Mouse (Mus musculus): ENCODE results near the gene Elmo1.

Elmo1 gene

DNA sequence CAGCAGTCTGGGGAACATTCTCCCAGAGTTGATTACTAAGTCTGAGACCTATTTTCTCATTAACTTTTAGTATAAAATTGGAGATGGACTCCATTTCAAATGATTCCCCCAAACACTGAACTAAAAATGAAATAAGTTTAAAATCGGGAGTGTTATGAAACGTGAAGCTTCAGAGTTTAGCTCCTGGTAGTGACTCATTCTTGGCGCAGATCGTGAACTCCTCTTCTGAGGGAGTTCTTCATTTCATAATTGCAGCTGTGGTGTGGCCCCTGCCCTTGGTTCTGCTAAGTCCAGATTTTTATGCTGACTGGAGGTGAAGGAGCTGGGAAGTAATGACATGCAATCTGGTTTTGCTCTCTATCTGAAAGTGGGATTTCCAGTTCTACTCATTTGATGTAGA is 307.9 kb downstream of the Elmo1 start:
- DNase-seq = no peak

GRCm38 (mm10) chr13:20404530-20404929 is 314.1 kb downstream of the Elmo1 start:
- DNase-seq = no peak

DNA sequence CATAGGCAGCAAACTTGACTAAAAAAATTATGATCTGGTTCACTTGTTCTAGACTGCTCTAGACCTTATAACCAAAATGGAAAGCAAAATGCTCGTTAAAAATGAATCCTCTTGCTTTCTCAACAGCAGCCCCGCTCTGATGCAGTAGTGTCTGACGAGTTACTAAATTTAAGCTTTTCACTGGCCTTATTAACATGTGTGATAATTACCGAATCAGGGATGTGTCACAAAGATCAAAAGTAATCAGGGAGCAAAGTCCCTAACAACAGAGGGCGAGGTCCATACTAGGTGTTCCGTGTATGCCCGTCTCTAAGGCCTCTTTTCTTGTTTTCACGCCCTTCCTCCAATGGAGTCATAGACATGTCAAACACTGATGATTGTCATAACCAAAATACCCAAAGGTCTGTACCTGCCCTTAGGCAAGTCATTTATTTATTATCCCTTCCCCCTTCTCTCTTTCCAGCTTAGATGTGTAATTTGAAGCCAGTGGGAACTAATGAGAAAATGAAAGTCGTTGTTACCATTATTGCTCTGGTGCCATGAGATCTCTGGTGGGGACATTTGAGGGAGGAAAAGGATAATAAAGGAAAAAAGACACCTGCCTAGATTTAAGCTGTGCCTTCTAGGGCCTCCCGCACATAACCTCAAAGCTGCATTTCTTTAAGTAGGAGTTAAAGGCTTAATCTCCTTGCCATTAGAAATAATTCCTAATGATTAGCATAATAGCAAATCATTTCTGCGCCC is 316.2 kb downstream of the Elmo1 start:
- no peak for DNase-seq

- DNase-seq = no peak
Measured at GRCm38 (mm10) chr13:20410306-20411101, 320.1 kb downstream of the Elmo1 start.

DNA sequence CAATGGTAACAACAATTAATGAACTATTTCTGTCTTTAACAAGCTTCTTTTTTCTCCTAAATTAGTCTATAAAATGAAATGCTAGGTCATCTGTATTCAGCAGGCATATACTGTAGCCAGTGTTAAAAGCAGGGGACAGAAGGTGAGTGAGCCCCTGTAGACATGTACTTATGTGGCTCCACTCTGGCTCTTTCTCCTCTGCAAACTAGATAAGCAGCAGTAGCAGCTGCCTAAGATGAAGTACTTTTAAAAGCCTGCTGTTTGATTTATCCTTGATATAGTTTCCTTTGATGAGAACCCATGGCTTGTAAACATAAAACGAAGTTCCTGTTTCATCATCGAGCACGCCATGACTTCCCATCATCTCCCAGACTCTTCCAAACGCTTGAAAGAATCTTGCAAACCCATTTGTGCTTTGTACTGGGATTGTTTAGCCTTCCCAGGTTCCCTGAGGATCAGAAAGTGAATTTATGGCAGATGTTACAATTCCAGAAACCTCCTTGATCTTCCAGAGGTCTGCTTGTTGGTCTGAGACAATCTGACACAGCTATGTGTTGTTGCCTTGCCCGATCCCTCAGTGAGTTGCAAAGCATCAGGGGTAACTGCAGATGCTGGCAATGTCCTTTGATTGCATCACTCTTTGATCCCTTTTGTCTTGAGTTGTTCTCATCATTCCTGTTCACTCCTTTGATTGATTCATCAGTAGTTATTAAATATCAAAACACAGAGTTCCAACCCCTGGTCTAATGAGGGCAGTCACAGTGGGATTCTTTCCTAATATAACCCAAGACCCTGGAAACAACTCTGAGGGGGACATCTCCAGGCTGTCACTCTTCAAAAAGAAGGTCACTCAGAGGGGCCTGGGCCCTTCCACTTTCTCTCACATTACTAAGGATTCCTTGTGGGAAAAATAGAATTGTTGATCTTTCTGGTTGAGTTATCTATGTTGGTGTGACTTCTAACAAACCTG is 326.6 kb downstream of the Elmo1 start:
- DNase-seq = no peak

- DNase-seq = no peak
Measured at GRCm38 (mm10) chr13:20430998-20431397, 340.6 kb downstream of the Elmo1 start.

DNA sequence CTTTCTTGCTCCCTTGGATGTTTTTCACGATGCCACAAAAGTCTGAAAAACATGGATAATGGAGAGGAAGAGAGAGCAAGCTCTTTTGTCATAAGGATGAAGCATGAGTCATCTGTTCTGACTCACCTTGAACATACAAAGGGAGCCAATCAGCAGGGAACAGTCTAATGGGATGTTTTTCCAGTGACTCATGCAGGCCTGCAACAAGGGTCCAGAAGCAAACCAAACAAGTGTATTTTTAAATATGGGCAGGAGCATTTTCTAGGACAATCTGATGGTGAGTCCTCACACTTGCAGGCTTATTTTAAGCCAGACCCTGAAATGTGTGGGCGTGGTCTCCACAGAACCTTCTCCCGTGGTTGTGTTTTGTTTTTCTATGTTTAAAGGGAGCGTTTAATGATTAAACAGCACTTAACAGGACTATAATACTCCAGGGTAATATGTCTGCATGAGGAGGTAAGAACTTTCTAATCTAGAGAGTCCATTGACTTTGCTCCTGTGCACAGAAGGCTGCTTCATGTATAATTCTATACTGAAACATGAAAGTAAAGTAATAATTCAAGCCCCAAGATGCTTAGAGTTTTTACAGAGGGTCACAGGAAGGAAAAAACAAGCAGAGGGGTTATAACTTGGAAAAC is 342.9 kb downstream of the Elmo1 start:
- peak; percentile 5 for DNase-seq

DNA sequence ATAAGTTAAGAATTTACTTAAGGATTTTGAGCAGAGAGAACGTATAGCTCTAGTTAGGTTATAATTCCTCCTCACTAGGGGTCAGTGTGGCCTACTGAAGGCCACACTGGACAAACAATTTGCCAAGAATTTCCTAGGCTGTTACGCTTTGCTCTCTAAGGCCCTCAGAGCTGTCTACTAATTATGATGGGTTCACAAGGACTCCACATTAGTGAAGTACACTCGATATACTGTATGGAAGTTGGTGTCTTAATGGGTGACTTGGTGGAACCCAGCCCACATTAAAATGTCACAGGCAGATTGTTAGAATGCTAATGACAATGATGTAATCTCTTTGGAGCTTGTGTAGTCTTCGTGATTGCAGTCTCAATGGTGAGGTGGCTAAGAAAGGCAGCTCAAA is 343.7 kb downstream of the Elmo1 start:
- no peak for DNase-seq

DNA sequence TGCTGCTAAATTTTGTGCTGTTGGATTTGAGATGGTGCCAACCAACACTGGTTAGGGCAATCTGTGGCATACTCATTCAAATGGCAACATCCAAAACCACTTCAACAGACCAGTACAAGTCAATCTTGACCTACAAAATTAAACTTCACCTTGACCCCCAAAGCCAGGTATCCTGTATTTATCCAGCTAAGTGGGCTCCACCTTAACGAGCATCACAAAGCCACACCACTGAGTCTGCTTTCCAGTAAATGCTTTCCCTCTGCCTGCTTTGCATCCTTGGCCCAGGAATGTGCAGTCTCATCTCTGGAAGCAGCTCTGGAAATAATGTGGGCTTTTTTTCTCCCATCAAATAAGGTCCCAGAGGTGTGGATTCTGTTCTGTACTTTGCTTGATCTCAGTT is 349.1 kb downstream of the Elmo1 start:
- DNase-seq = no peak

GRCm38 (mm10) chr13:20450831-20451353 is 360.5 kb downstream of the Elmo1 start:
- no peak for DNase-seq

GRCm38 (mm10) chr13:20454357-20454756 is 364.0 kb downstream of the Elmo1 start:
- no peak for DNase-seq

DNA sequence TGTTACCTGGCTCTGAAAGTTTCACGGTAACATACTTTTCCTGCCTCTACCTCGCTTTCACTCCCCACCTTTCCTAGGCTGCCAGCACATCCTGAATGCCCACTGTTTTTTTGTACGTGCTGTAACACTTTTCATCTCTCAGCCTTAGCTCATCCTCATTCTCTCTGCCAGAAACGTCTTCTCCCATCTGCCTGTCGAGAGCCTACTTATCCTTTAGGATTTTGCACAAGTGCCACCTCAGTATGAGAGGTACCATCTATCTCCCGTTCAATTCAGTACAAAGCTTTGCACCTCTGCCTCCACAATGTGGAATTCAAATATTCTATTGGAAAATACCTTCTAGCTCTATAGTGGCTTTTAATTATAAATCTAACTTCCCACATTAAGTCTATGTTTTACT is 369.7 kb downstream of the Elmo1 start:
- DNase-seq = no peak

DNA sequence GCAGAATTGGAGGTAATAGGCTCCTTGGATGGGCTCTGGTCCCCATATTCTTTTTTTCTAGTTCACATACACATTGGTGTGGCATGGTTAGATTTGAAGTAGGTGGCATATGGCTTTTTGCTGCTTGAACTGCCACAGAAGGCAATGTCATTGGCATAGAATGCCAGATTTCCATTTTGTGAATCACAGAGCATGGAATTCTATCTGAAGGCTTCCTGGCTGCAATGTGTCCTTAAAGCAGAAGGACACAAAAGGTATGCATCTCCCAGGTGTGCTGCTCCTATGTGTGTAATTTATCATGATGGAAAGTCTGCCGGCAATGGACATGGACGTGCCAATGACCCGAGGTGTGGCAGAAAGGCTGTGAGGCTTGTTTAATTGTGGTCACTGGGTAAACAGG is 371.2 kb downstream of the Elmo1 start:
- DNase-seq = no peak

GRCm38 (mm10) chr13:20464161-20464560 is 373.8 kb downstream of the Elmo1 start:
- DNase-seq = no peak

DNA sequence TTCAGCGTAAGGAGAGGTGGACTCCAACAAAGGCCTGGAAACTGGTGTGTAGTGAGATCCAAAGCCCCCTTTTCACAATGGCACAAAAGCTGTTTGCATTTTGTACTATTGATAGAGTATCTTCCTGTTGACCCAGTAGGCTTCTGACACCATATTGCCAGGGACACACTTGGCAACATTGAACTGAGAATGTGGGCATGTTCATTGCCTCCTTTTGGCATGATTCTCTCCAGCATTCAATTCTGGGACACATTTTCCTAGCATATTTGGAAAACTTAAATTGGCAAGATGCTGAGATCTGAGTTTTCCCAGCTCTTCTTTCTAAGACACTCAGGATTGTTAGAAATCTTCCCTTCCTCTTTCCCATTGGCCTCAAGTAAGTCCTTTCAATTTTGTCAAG is 377.0 kb downstream of the Elmo1 start:
- no peak for DNase-seq

- DNase-seq = peak; percentile 54
Measured at GRCm38 (mm10) chr13:20471732-20472131, 381.3 kb downstream of the Elmo1 start.

- no peak for DNase-seq
Measured at GRCm38 (mm10) chr13:20472301-20472831, 382.0 kb downstream of the Elmo1 start.

- no peak for DNase-seq
Measured at GRCm38 (mm10) chr13:20472891-20473539, 382.6 kb downstream of the Elmo1 start.

- no peak for DNase-seq
Measured at GRCm38 (mm10) chr13:20473641-20474078, 383.3 kb downstream of the Elmo1 start.

- no peak for DNase-seq
Measured at GRCm38 (mm10) chr13:20474600-20474999, 384.2 kb downstream of the Elmo1 start.

DNA sequence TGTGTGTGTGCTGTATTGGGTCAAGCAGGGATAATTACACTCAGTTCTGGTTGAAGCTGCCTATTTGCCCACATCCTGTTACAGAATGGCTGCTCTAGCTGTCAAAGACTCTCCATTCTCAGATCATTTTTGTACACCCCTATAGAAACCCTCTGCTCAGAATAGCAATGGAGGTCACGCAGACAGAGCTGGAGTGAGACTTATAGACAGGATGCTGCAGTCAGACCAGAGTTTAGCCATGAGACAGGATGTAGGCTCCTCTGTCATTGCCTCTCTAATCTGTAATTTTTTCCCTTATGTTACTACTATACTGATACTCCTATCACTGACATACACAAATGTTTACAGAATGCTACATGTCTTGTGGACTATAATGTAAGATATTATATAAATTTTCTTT is 391.4 kb downstream of the Elmo1 start:
- DNase-seq = no peak

Data from kidney, postnatal 14 days (tissue).